Mouse (Mus musculus) heart, postnatal 0 days (tissue): Measurements from ENCODE around the gene Bud23. TPM values are rescaled to one million over a fixed set of nuclear protein-coding genes. Genes with fewer than 3 reads are reported as not detected.

Source experiments
- ATAC-seq: fragments of 200-750 bp; cut with Nextera tagmentation; 2 replicates; pipeline ENCODE4 v1.8.0; 2017; ENCODE audit warnings: low read depth, moderate number of reproducible peaks, moderate library complexity; ENCODE audit not compliant: insufficient read depth
- DNase-seq: peaks from one replicate; pipeline ENCODE4 v3.0.0-alpha.2; 2016; ENCODE audit warnings: low spot score
- H3K27ac ChIP-seq: fragments of 300-500 bp; sonication (generic); 2 replicates; pipeline ENCODE4 v1.5.1; 2014; ENCODE audit warnings: low read depth, mild to moderate bottlenecking
- H3K27me3 ChIP-seq: fragments of 300-500 bp; sonication (generic); 2 replicates; pipeline ENCODE4 v1.6.1; 2014; ENCODE audit warnings: low read length, mixed read lengths; ENCODE audit not compliant: control insufficient read depth, insufficient read depth
- H3K36me3 ChIP-seq: fragments of 300-500 bp; sonication (generic); replicated peaks from 2 replicates; pipeline ENCODE4 v1.6.1; 2014; ENCODE audit warnings: low read length, mixed read lengths; ENCODE audit not compliant: control insufficient read depth, insufficient read depth
- H3K4me1 ChIP-seq: fragments of 300-500 bp; sonication (generic); 2 replicates; pipeline ENCODE4 v1.6.1; 2014; ENCODE audit warnings: antibody characterized with exemption; ENCODE audit not compliant: control insufficient read depth, insufficient read depth
- H3K4me2 ChIP-seq: fragments of 300-500 bp; sonication (generic); 2 replicates; pipeline ENCODE4 v1.6.1; 2014; ENCODE audit warnings: low read depth, mild to moderate bottlenecking, low read length, moderate library complexity
- H3K4me3 ChIP-seq: fragments of 300-500 bp; sonication (generic); 2 replicates; pipeline ENCODE4 v1.5.1; 2014; ENCODE audit warnings: low read depth, low read length
- H3K9ac ChIP-seq: fragments of 300-500 bp; sonication (generic); replicated peaks from 2 replicates; pipeline ENCODE4 v1.6.1; 2014; ENCODE audit warnings: low read depth, low read length, mixed read lengths
- H3K9me3 ChIP-seq: fragments of 300-500 bp; sonication (generic); replicated peaks from 2 replicates; pipeline ENCODE4 v1.6.1; 2016; ENCODE audit warnings: low read length; ENCODE audit not compliant: control insufficient read depth
- CTCF ChIP-seq: IDR thresholded peaks from 2 replicates; pipeline ENCODE4 v1.5.1; 2016; ENCODE audit warnings: antibody characterized with exemption, control low read depth, low read depth
- EP300 ChIP-seq: IDR thresholded peaks from 2 replicates; pipeline ENCODE4 v1.6.1; 2016; ENCODE audit warnings: antibody characterized with exemption, low read depth
- WGBS: fragments of 180-500 bp; shearing (Covaris S2); extraction: QIAGEN DNeasy Blood & Tissue Kit; methylation state at CpG from one replicate; pipeline ENCODE4 v1.1.7; 2014; 5-methylcytosine and 5-hydroxymethylcytosine counted together
- polyA plus RNA-seq: library from polyadenylated mRNA; unstranded; fragments of >200 nt; fragmentation: Nextera tagmentation; extraction: Ambion mirVana; gene quantifications from 2 replicates; pipeline ENCODE4 v1.2.1, GENCODE M21; 2015
- total RNA-seq: library from RNA; depleted of rRNA; stranded (reverse); fragments of >200 nt; gene quantifications from 2 replicates; pipeline ENCODE4 v1.2.3, GENCODE M21; 2014; ENCODE audit warnings: low replicate concordance

The Bud23 gene
- total and polyA plus RNA-seq, 2 experiments from 2014 or later, result 38.2 to 49.6 TPM

- Histone ChIP-seq H3K9me3 (no peaks in the 10 kb centered on the region), H3K4me1 (peaks cover 3% of the 10 kb centered on the region), H3K4me3 (no peak overlapping the region), H3K36me3 (peaks cover 4% of the 10 kb centered on the region; the same call in 1 of the 2 replicates), H3K4me2 (no peak overlapping the region), H3K9ac (no peak overlapping the region), H3K27ac (no peak overlapping the region), H3K27me3 (no peaks in the 10 kb centered on the region)
- TF ChIP-seq EP300 (no peak), CTCF (peak; percentile 4; the same call in 1 of the 2 replicates)
- 45% methylated on average over 4 of the region's 4 CpGs for WGBS
- no peak for DNase-seq
- no peak for ATAC-seq
These were observed 48.5 kb downstream of the Bud23 start for GRCm38 (mm10) chr5:135016224-135016759.

GRCm38 (mm10) chr5:135015497-135015896, 49.3 kb downstream of the Bud23 start:
- no peaks in the 10 kb centered on the region for H3K9me3 ChIP-seq
- DNase-seq (peak; percentile 75), ATAC-seq (peak; percentile 25; the same call in 1 of the 2 replicates)
- no peak overlapping the region for H3K9ac ChIP-seq
- TF ChIP-seq CTCF, result peak; percentile 96
- no peak for TF ChIP-seq EP300
- no peak overlapping the region for H3K27ac ChIP-seq
- WGBS, result 13% methylated on average over 7 of the region's 7 CpGs
- peaks cover 10% of the 10 kb centered on the region; the same call in 1 of the 2 replicates for H3K36me3 ChIP-seq
- H3K4me3 ChIP-seq, result no peak overlapping the region
- peaks cover 2% of the 10 kb centered on the region for H3K4me1 ChIP-seq
- H3K4me2 ChIP-seq, result no peak overlapping the region
- no peaks in the 10 kb centered on the region for H3K27me3 ChIP-seq

DNA sequence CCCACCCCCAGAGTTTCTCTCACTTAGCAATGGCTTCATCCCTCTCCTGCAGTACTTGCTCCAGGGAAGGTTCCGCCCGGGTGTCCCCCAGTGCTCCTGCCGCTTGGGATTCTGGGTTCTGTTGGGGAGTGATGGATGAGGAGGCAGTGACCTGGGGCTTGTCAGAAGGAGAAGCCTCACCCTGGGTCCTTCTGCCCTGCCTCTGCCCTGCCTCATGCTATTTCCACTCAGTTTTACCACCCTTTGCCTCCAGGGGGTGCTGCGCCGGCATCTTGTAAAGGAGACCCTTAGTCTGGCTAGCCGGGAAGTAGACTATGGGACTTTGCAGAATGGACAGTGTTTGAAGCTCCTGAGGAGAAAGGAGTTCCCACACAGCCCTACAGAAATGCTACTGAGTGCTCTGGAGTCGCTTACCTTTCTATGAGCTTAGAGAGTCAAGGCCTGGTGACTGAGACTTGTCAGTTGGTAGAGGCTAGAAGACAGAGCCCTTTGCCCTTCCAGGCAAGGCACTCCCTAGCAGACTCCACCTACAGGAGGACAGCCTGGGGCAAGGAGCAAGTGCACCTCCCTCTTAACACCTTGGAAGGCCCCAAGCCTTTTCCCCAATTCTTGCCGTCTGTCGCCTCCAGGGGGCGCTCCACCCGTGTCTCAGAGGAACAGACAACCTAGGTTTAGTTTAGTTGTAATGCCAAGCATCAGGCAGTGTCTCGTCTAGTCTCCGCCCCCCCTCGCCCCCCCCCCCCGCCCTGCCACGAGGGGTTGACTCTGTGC, 51.9 kb downstream of the Bud23 start:
- H3K4me1 ChIP-seq, result peaks cover 6% of the 10 kb centered on the region
- ATAC-seq, result no peak
- WGBS, result 15% methylated on average over 14 of the region's 16 CpGs
- peaks cover 10% of the 10 kb centered on the region; the same call in 1 of the 2 replicates for H3K36me3 ChIP-seq
- no peaks in the 10 kb centered on the region for H3K9me3 ChIP-seq
- H3K4me2 ChIP-seq, result peak overlapping the region; percentile 8; the same call in 1 of the 2 replicates
- no peaks in the 10 kb centered on the region for H3K27me3 ChIP-seq
- no peak for DNase-seq
- TF ChIP-seq EP300 (no peak), CTCF (peak; percentile 70)
- H3K4me3 ChIP-seq, result no peak overlapping the region; the same call in 1 of the 2 replicates
- H3K27ac ChIP-seq, result no peak overlapping the region
- H3K9ac ChIP-seq, result no peak overlapping the region

DNA sequence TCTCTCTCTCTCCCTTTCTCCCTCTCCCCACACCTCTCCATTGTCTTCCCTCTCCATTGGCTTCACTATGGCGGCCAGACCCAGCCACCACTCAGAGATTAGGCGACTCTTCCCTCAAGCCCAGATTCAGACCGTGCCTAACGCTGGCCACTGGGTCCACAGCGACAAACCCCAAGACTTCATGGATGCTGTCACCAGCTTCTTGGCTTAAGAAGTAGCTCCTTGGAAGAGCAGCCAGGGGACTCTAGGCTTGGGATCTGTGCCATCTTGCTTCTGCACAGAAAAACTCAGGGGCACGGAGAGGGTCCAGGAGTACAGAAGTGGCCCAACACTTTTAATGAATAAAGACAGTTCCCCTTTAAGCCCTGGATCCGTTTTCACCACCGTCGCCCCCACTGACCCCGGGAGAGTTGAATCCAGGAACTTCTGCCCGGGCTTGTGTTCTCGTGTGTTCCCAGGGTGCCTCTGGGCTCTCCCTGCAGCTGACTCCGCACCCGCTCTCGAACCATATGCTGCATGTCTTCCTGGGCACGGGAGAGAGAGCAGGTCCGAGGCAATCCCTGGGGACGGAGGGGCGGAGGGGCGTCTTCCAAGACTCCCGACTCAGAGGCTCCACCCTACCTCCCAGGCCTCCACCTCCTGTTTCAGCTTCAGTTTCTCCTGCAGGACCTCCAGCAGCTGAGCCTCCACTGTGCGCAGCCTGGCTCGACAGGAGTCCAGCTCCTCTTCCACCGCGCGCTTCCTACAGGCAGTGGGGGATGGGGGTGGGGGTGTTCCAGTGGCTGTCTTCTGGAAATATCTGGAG, 52.7 kb downstream of the Bud23 start:
- no peak for ATAC-seq
- no peak overlapping the region; the same call in 1 of the 2 replicates for H3K4me3 ChIP-seq
- no peak for TF ChIP-seq EP300
- no peak for TF ChIP-seq CTCF

GRCm38 (mm10) chr5:135010841-135011743, 53.7 kb downstream of the Bud23 start:
- Histone ChIP-seq H3K27me3 (no peaks in the 10 kb centered on the region), H3K9me3 (no peaks in the 10 kb centered on the region), H3K27ac (no peak overlapping the region), H3K4me3 (no peak overlapping the region), H3K36me3 (peaks cover 10% of the 10 kb centered on the region; the same call in 1 of the 2 replicates), H3K9ac (no peak overlapping the region), H3K4me1 (peaks cover 6% of the 10 kb centered on the region), H3K4me2 (no peak overlapping the region)
- DNase-seq, result no peak
- no peak for ATAC-seq
- 79% methylated on average over 25 of the region's 25 CpGs for WGBS
- TF ChIP-seq CTCF (no peak), EP300 (no peak)

More for the DNA sequence above, 52.7 kb downstream of the Bud23 start:
- Histone ChIP-seq H3K4me2 (peak overlapping the region; percentile 8; the same call in 1 of the 2 replicates), H3K9me3 (no peaks in the 10 kb centered on the region), H3K27me3 (no peaks in the 10 kb centered on the region), H3K4me1 (peaks cover 6% of the 10 kb centered on the region), H3K36me3 (peaks cover 10% of the 10 kb centered on the region; the same call in 1 of the 2 replicates), H3K27ac (no peak overlapping the region), H3K9ac (no peak overlapping the region)
- no peak for DNase-seq
- 53% methylated on average over 26 of the region's 26 CpGs for WGBS
